Mouse (Mus musculus): ENCODE results near the gene Eif1. TPM values are rescaled to one million over a fixed set of nuclear protein-coding genes. Genes with fewer than 3 reads are reported as not detected.
"Not testable (repeated sequence)": the region's sequence is repeated elsewhere in the genome, so short reads cannot be mapped to it uniquely, and the experiment has no call there.

Eif1 gene
- polyA plus RNA-seq, 1 experiment from 2014 or later: 1,215 TPM

- not testable (repeated sequence) for H3K4me3 ChIP-seq; ATAC-seq (ENCODE audit: low FRiP score, low read depth); H3K9me3 ChIP-seq; H3K27me3 ChIP-seq; H3K9ac ChIP-seq; H3K4me2 ChIP-seq; H3K36me3 ChIP-seq; H3K27ac ChIP-seq (replicated peaks)
- peaks cover 43% of the 10 kb centered on the region for H3K4me1 ChIP-seq (replicated peaks)
- 63% methylated on average over 8 of the region's 8 CpGs for WGBS
These were observed 11.2 kb downstream of the Eif1 start for GRCm38 (mm10) chr11:100330816-100331375.

- no peaks in the 10 kb centered on the region for H3K27me3 ChIP-seq
- peak overlapping the region; percentile 34 for H3K4me2 ChIP-seq
- H3K36me3 ChIP-seq: no peaks in the 10 kb centered on the region
- no peaks in the 10 kb centered on the region for H3K9me3 ChIP-seq
- 0 out of 2 replicates have a peak overlapping the region, but pooled peaks have one; percentile 10 for H3K9ac ChIP-seq
- H3K27ac ChIP-seq (replicated peaks): peak overlapping the region; percentile 89
- no peak overlapping the region for H3K4me3 ChIP-seq
- WGBS: 20% methylated on average over 9 of the region's 9 CpGs
- peaks cover 47% of the 10 kb centered on the region for H3K4me1 ChIP-seq (replicated peaks)
- ATAC-seq (ENCODE audit: low FRiP score, low read depth): peak; percentile 78
These were observed 13.3 kb downstream of the Eif1 start for GRCm38 (mm10) chr11:100332766-100333515.

- Histone ChIP-seq H3K9ac (0 out of 2 replicates have a peak within 1 kb of the TSS, but pooled peaks have one; percentile 10), H3K36me3 (no peaks in the 10 kb centered on the region), H3K27ac (replicated peaks) (peak within 1 kb of the TSS; percentile 89), H3K9me3 (no peaks in the 10 kb centered on the region), H3K27me3 (no peaks in the 10 kb centered on the region), H3K4me1 (replicated peaks) (peaks cover 47% of the 10 kb centered on the region), H3K4me3 (no peak within 1 kb of the TSS), H3K4me2 (peak within 1 kb of the TSS; percentile 34)
- no peak for ATAC-seq (ENCODE audit: low FRiP score, low read depth)
- WGBS: 65% methylated on average over 6 of the region's 6 CpGs
These were observed 14.3 kb downstream of the Eif1 start, which contains the start of gene Gast for GRCm38 (mm10) chr11:100333944-100334457. TSS of gene Gast (plus strand) at chr11:100334407.

GRCm38 (mm10) chr11:100335731-100336130 lies 16.0 kb downstream of the Eif1 start:
- Histone ChIP-seq H3K9me3 (no peaks in the 10 kb centered on the region), H3K4me3 (no peak overlapping the region), H3K4me2 (no peak overlapping the region), H3K36me3 (no peaks in the 10 kb centered on the region), H3K9ac (no peak overlapping the region), H3K27me3 (no peaks in the 10 kb centered on the region), H3K27ac (replicated peaks) (peak overlapping the region; percentile 68), H3K4me1 (replicated peaks) (peaks cover 40% of the 10 kb centered on the region)
- WGBS: 32% methylated on average over 3 of the region's 3 CpGs
- peak; percentile 61; the same call in 1 of the 2 replicates for ATAC-seq (ENCODE audit: low FRiP score, low read depth)

GRCm38 (mm10) chr11:100344269-100344668 lies 24.6 kb downstream of the Eif1 start:
- peaks cover 6% of the 10 kb centered on the region; the same call in 1 of the 2 replicates for H3K4me1 ChIP-seq (replicated peaks)
- WGBS: 89% methylated on average over 10 of the region's 10 CpGs
- no peak overlapping the region for H3K27ac ChIP-seq (replicated peaks)
- ATAC-seq (ENCODE audit: low FRiP score, low read depth): no peak
- H3K9ac ChIP-seq: no peak overlapping the region
- no peaks in the 10 kb centered on the region for H3K36me3 ChIP-seq
- no peak overlapping the region for H3K4me3 ChIP-seq
- no peaks in the 10 kb centered on the region for H3K27me3 ChIP-seq
- H3K9me3 ChIP-seq: no peaks in the 10 kb centered on the region
- H3K4me2 ChIP-seq: no peak overlapping the region

- 0 out of 2 replicates have a peak, but pooled peaks cover under 1% of the 10 kb centered on the region for H3K27me3 ChIP-seq
- H3K4me1 ChIP-seq (replicated peaks): peaks cover 37% of the 10 kb centered on the region
- H3K9me3 ChIP-seq: no peaks in the 10 kb centered on the region
- no peak overlapping the region for H3K9ac ChIP-seq
- WGBS: 30% methylated on average over 10 of the region's 10 CpGs
- peaks cover 10% of the 10 kb centered on the region; the same call in 1 of the 2 replicates for H3K36me3 ChIP-seq
- H3K4me2 ChIP-seq: no peak overlapping the region
- no peak overlapping the region for H3K4me3 ChIP-seq
- H3K27ac ChIP-seq (replicated peaks): 0 out of 2 replicates have a peak overlapping the region, but pooled peaks have one; percentile 26
- ATAC-seq (ENCODE audit: low FRiP score, low read depth): no peak
These were observed 32.6 kb downstream of the Eif1 start for GRCm38 (mm10) chr11:100352076-100352857.

- H3K4me1 ChIP-seq (replicated peaks): peaks cover 31% of the 10 kb centered on the region
- no peaks in the 10 kb centered on the region for H3K9me3 ChIP-seq
- H3K4me2 ChIP-seq: peak overlapping the region; percentile 95
- peak overlapping the region; percentile 82 for H3K27ac ChIP-seq (replicated peaks)
- peak overlapping the region; percentile 73 for H3K9ac ChIP-seq
- peak overlapping the region; percentile 93 for H3K4me3 ChIP-seq
- peak; percentile 49 for ATAC-seq (ENCODE audit: low FRiP score, low read depth)
- peaks cover 8% of the 10 kb centered on the region for H3K27me3 ChIP-seq
- under 1% methylated on average over 50 of the region's 54 CpGs for WGBS
- peaks cover 10% of the 10 kb centered on the region; the same call in 1 of the 2 replicates for H3K36me3 ChIP-seq
These were observed 35.7 kb downstream of the Eif1 start for GRCm38 (mm10) chr11:100355151-100355951.

GRCm38 (mm10) chr11:100355972-100356818 lies 36.5 kb downstream of the Eif1 start, which contains the start of gene Hap1:
TSS of gene Hap1 (minus strand) at chr11:100356128.
- H3K9me3 ChIP-seq: no peaks in the 10 kb centered on the region
- peak; percentile 73 for ATAC-seq (ENCODE audit: low FRiP score, low read depth)
- H3K9ac ChIP-seq: peak within 1 kb of the TSS; percentile 73
- H3K27me3 ChIP-seq: peaks cover 8% of the 10 kb centered on the region
- H3K27ac ChIP-seq (replicated peaks): peak within 1 kb of the TSS; percentile 82
- H3K36me3 ChIP-seq: peaks cover 10% of the 10 kb centered on the region; the same call in 1 of the 2 replicates
- H3K4me2 ChIP-seq: peak within 1 kb of the TSS; percentile 95
- H3K4me1 ChIP-seq (replicated peaks): peaks cover 31% of the 10 kb centered on the region
- peak within 1 kb of the TSS; percentile 93 for H3K4me3 ChIP-seq
- WGBS: under 1% methylated on average over 49 of the region's 49 CpGs

- peak overlapping the region; percentile 82 for H3K27ac ChIP-seq (replicated peaks)
- 17% methylated on average over 9 of the region's 9 CpGs for WGBS
- H3K27me3 ChIP-seq: peaks cover 8% of the 10 kb centered on the region
- no peaks in the 10 kb centered on the region for H3K9me3 ChIP-seq
- H3K4me2 ChIP-seq: peak overlapping the region; percentile 95
- 0 out of 2 replicates have a peak, but pooled peaks have one; percentile 5 for ATAC-seq (ENCODE audit: low FRiP score, low read depth)
- peak overlapping the region; percentile 73; the same call in 1 of the 2 replicates for H3K9ac ChIP-seq
- H3K36me3 ChIP-seq: peaks cover 10% of the 10 kb centered on the region; the same call in 1 of the 2 replicates
- peak overlapping the region; percentile 93 for H3K4me3 ChIP-seq
- H3K4me1 ChIP-seq (replicated peaks): peaks cover 29% of the 10 kb centered on the region
These were observed 37.1 kb downstream of the Eif1 start for GRCm38 (mm10) chr11:100356819-100357211.

GRCm38 (mm10) chr11:100357408-100357807 lies 37.7 kb downstream of the Eif1 start:
- no peak for ATAC-seq (ENCODE audit: low FRiP score, low read depth)
- Histone ChIP-seq H3K36me3 (peaks cover 10% of the 10 kb centered on the region; the same call in 1 of the 2 replicates), H3K4me1 (replicated peaks) (peaks cover 23% of the 10 kb centered on the region), H3K9ac (no peak overlapping the region), H3K9me3 (no peaks in the 10 kb centered on the region), H3K4me3 (no peak overlapping the region), H3K4me2 (0 out of 2 replicates have a peak overlapping the region, but pooled peaks have one; percentile 95), H3K27ac (replicated peaks) (no peak overlapping the region), H3K27me3 (peaks cover 8% of the 10 kb centered on the region)
- 53% methylated on average over 5 of the region's 5 CpGs for WGBS
